Mouse (Mus musculus) megakaryocyte, embryonic 14.5 days (primary cell): Measurements from ENCODE around the gene Rsph1.

Source experiments
- FLI1 ChIP-seq: IDR thresholded peaks from 2 replicates; pipeline ENCODE4 v1.6.1; 2012; ENCODE audit warnings: low read length, inconsistent platforms, mixed read lengths
- GATA1 ChIP-seq: IDR thresholded peaks from 3 replicates; pipeline ENCODE4 v1.6.1; 2012; ENCODE audit warnings: mixed read lengths, low read length, inconsistent platforms, borderline replicate concordance

DNA sequence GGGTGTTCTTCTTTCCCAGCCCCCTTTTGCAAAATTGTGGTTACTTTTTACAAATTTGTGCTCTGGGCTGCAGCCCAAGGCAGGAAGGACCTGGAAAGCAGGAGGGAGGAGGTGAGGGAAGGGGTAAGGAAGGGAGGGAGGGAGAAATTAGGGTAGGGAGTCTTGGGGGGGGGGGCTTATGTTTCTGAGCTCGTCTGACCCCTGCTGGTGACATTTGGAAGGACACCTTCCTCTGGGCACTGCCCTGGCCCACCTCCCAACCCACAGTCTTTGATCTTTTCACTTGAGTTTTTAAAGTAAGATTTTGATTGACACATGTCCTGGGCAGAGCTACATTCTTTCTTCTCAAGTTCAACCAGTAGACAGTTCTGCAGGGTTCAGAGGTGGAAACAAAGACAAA, 34.4 kb downstream of the Rsph1 start:
- TF ChIP-seq GATA1: no peak
- no peak for TF ChIP-seq FLI1
